Mouse (Mus musculus) bone marrow macrophage, adult 2 months (primary cell): ENCODE data around the gene Sh3pxd2a. TPM values are rescaled to one million over a fixed set of nuclear protein-coding genes. Genes with fewer than 3 reads are reported as not detected.

Source experiments
- H3K27ac ChIP-seq: 2 replicates; pipeline ENCODE4 v1.5.1; 2012; ENCODE audit warnings: low read depth, low read length; ENCODE audit not compliant: insufficient read depth
- H3K4me1 ChIP-seq: 2 replicates; pipeline ENCODE4 v1.6.1; 2012; ENCODE audit warnings: low read length; ENCODE audit not compliant: control insufficient read depth, insufficient read depth
- H3K4me3 ChIP-seq: 2 replicates; pipeline ENCODE4 v1.5.1; 2012; ENCODE audit warnings: mild to moderate bottlenecking, low read length, moderate library complexity; ENCODE audit not compliant: insufficient read depth
- CTCF ChIP-seq: IDR thresholded peaks from 2 replicates; pipeline ENCODE4 v1.5.1; 2012; ENCODE audit warnings: low read depth, mild to moderate bottlenecking, low read length, moderate library complexity
- POLR2A ChIP-seq: IDR thresholded peaks from 2 replicates; pipeline ENCODE4 v1.6.1; 2012; ENCODE audit warnings: mild to moderate bottlenecking, low read depth, low read length, borderline replicate concordance
- polyA plus RNA-seq: library from polyadenylated mRNA; stranded (reverse); fragments of >200 nt; gene quantifications from 2 replicates; pipeline ENCODE4 v1.2.4, GENCODE M21; 2012; ENCODE audit not compliant: missing spikeins, insufficient read depth, insufficient read length

The Sh3pxd2a gene
- polyA plus RNA-seq, 1 experiment = 12.7 TPM

GRCm38 (mm10) chr19:47458504-47459161 is 5.6 kb downstream of the Sh3pxd2a start:
- H3K27ac ChIP-seq = peak overlapping the region; percentile 33
- H3K4me1 ChIP-seq = peaks cover 61% of the 10 kb centered on the region
- no peak for TF ChIP-seq POLR2A
- TF ChIP-seq CTCF = 0 out of 2 replicates have a peak, but pooled peaks have one; percentile 10
- H3K4me3 ChIP-seq = no peak overlapping the region

DNA sequence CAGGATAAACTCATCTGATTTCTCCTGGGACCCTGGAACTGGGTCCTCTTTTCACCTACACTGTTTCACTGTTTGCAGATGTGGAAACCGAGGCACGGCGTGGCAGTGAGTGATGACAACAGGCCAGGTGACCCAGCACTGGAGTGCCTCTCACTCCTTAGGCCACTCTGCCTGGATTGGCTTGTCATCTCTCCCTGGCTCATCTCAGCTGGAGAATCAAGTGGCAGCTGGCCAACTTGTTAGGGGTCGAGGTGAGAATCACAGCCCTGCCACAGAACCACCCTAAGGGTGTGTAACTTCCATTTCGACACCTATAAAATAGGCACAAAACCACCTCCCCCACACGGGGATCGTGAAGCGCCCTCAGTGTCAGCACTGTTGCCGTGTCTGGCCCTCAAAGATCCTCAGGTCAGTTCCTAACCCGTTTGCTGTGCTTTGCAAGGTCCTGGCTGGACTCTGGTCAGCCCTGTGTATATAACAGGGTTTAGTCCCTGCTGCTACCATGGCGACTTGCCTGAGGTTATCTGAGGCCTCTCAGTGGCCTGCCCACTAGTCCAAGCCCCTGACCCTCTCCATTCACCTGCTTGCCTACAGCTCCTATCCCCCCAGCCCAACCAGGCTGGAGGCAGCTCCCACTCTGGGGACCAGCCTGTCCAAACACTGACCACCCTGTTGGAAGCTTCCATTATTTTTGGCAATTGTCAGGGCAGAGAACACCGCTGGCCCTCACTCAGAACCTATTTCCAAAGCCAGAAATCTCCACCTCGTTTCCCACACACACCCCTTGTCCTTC is 6.3 kb downstream of the Sh3pxd2a start:
- no peak overlapping the region for H3K4me3 ChIP-seq
- peaks cover 59% of the 10 kb centered on the region for H3K4me1 ChIP-seq
- TF ChIP-seq POLR2A = no peak
- TF ChIP-seq CTCF = no peak
- no peak overlapping the region for H3K27ac ChIP-seq

DNA sequence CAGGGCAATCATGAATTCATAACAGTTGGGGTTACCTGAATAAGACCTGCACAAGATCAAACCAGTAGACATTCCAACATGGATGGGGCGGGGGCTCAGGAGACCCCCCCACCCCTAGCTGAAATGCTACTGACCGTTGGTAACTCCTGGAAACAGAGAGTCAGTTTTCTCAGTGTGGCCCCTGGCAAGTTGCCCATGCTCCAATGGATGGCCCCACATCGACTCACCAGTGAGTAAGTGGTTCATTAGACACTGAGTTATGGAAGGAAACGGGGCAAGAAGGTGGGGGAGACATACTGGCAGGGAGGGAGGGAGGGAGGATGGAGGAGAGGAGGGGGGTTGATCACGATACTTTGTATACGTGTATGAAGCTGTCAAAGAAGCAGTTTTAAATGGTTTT is 8.2 kb downstream of the Sh3pxd2a start:
- Histone ChIP-seq H3K4me3 (no peak overlapping the region), H3K4me1 (peaks cover 56% of the 10 kb centered on the region), H3K27ac (no peak overlapping the region)
- TF ChIP-seq CTCF (no peak), POLR2A (no peak)

DNA sequence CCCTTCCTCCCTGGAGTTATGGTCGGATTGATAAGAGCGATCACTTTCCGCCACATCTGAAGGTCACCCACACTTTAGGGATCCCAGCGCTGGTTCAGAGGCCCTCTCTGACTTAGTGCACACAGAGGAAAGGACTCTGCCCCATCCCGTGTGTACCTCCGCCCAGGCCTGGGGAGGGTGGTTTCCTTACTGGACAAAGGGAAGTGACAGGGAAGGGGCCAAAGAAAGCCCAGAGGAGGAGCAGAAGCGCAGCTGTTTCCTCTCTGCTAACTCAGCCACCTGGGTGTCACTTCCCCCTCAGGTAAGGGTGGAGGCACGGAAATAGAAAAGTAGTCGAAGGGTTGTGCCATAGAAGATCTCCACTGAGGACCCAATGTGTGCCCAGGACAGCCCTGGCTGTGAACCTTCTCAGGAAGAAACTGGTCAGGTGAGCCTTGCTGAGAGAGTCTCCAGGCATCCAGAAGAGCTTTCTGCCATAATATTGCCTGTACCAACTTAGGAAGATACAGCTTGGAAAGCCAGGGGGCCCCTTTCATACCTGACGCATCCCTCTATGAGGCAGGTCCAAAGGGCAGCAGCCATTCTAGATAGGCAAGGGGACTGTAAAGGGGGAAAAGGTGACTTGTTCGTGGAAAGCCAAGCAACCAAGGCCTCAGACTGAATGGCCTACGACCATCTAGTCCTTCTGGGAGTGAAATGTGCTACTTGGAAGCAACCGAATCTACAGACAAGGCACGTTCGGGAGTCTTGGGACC is 9.0 kb downstream of the Sh3pxd2a start:
- Histone ChIP-seq H3K27ac (no peak overlapping the region), H3K4me3 (no peak overlapping the region), H3K4me1 (peaks cover 53% of the 10 kb centered on the region)
- TF ChIP-seq CTCF (no peak), POLR2A (no peak)

- peaks cover 53% of the 10 kb centered on the region for H3K4me1 ChIP-seq
- H3K27ac ChIP-seq = no peak overlapping the region
- TF ChIP-seq POLR2A = no peak
- TF ChIP-seq CTCF = no peak
- no peak overlapping the region for H3K4me3 ChIP-seq
Observed at GRCm38 (mm10) chr19:47454167-47455000, 9.8 kb downstream of the Sh3pxd2a start.

DNA sequence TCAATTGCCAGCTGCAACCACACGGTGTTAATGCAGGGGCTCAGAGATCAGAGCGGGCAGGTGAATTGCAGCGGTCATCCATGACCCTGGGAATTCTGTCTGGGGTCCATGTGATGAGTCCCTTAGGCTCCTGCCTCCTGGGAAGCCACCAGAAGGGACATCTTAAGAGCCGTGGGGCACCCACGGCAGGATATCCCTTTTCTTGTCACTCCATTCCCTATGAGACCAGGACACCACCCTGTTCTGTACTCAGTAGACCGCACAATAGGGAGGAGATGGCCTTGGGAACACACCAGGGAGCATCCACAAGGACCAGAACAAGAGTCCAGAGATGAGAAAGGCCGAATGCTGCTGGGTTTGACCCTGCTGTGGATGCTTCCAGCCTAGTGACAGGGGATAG is 10.8 kb downstream of the Sh3pxd2a start:
- TF ChIP-seq CTCF (no peak), POLR2A (no peak)
- Histone ChIP-seq H3K4me1 (peaks cover 54% of the 10 kb centered on the region), H3K27ac (no peak overlapping the region), H3K4me3 (no peak overlapping the region)

- TF ChIP-seq POLR2A = no peak
- TF ChIP-seq CTCF = no peak
- Histone ChIP-seq H3K4me1 (peaks cover 54% of the 10 kb centered on the region), H3K27ac (no peak overlapping the region), H3K4me3 (no peak overlapping the region)
Observed at GRCm38 (mm10) chr19:47452682-47453081, 11.5 kb downstream of the Sh3pxd2a start.

DNA sequence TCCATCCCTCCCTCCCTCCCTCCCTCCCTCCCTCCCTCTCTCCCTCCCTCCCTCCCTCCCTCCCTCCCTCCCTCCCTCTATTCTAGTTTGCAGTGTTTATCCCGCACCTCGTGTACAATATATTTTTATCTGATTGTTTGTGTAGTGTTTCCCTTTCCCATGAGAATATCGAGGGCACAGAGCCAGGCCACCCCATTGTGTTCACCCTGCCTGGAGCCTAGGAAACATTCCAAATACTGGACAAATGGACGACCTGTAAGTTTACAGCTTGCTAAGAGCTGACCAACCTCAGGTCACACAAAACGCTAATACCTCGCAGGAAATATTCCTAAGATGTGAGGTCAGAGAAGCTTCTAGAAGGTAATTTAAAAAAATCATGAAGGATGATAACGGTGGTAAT is 12.0 kb downstream of the Sh3pxd2a start:
- H3K4me3 ChIP-seq = no peak overlapping the region
- H3K27ac ChIP-seq = no peak overlapping the region
- peaks cover 55% of the 10 kb centered on the region for H3K4me1 ChIP-seq
- TF ChIP-seq CTCF = no peak
- no peak for TF ChIP-seq POLR2A

- TF ChIP-seq POLR2A = no peak
- no peak for TF ChIP-seq CTCF
- Histone ChIP-seq H3K4me3 (no peak overlapping the region), H3K27ac (no peak overlapping the region), H3K4me1 (peaks cover 56% of the 10 kb centered on the region)
Observed at GRCm38 (mm10) chr19:47451476-47452113, 12.6 kb downstream of the Sh3pxd2a start.
